Mouse (Mus musculus) embryo, embryonic 10 days (tissue): ENCODE data around the gene Pcyt1b.

Source experiments
- DNase-seq: peaks from one replicate; pipeline ENCODE4 v3.0.0-alpha.2; 2015; ENCODE audit warnings: low spot score

Gene Pcyt1b

DNA sequence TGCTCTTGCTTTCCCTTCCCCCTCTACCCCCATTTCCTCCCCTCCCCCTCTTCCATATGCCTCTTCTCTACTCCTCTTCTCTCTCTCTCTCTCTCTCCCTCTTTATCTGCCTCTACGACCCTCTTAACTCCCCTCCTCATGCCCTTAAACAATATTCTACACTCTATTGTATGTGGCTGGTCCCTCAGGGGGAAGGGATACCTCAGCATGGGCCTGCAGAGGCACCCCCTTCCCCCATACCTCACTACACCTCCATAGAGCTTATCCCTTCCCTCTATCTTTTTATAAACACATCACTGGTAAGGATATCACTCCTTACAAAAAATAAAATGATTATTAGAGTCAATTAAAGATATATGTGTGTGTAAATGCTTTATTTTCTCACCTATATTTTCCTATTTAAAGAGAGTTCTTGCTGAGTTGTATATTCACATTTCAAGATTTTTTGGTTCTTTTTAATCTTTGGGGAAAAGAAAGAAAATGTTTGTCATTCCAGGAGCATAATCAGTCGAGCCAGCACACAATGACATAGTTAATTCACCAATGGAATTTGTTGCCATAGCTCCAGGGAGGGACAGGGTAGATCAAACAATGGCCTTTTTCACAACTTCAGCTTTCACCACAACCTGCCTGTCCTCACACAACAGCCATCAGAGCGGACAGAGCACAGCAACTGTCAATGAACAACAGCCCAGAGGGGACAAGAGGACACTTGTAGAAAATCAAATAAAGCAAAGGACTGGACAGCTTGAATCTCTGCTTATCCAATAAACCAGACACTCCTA is at the start of gene Pcyt1b:
Pcyt1b (plus strand) TSS at position 646 of the 785 bp plus-strand sequence.
- peak; percentile 31 for DNase-seq

DNA sequence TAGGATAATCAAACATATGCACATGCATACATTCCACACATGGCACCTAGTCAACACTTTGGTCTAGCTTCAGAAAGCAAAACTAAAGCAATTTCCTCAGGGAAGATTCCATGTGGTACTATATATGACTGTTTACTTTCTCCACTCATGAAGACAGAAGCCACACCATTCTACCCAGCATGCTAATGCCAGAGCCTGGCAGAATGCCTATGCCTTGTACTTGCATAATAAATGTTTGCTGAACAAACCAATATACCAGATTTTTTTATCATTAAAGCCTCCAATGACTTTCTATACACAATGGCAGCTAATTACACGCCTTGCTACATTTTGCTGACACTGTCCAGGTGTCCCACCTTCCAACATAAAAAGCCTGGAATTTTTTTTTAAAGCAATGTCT is 24.4 kb upstream of the Pcyt1b start:
- DNase-seq, result no peak

DNA sequence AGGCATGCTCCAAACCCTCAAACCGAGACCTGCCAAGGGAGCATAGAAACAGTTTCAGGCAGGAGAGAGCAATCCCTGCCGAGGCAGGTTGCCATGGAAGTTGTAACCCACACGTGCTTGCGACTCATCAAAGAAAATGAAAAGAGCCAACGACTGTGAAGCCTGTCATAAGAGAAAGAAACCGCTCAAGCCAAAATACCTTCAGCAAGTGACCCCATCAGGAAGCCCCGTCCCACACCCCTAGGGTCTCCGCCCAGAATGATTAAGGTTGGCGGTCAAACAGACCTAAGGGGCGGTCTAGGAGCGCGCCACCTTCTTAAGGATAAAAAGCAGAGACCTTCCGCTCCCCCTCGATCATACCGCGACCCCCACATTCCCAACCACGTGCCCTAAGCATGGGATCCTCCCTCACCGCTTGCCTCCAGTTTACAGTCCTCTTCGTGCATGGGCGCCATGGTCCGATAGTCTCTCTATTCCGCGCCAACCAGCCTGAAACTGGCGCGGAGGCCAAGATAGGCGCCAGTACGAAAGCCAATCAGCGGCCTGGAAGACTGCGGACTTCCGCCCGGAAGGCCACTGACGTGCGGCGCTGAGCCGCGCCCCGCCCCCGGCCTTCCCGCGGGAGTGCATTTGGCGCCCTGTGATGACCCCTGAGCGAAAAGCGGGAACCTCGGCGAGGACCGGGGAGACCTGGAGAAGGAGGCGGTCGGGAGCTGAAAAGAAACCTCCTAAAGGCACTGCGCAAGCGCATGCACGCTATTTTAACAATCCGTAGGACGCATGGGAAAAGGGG is 22.8 kb upstream of the Pcyt1b start, which contains the start of gene Pola1:
Pola1 (minus strand) TSS at position 499 of the 793 bp plus-strand sequence.
- DNase-seq, result peak; percentile 81

DNA sequence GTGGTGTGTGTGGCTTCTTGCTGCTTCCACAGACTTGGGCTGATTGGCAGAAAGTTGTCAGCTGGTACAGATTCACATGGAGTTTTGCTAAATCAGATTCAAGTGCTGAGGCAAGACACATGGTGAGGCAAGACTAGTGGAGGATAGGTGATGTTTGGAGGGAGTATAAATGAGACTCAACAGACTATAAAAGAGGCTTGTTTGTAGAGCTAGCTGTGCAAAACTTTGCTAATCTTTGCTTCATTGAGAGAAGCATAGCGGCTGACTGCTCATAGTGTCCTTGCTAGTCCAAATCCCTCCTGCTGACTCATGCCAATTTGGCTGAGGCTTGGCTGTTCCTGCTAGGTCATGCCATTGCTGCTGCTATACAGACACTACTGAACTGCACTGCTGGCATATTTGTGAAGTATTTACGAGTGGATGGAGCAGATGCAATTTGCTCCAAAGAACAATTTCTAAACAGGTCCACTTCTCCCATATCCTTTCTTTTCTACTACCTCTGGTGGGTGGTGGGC is 19.7 kb upstream of the Pcyt1b start:
- no peak for DNase-seq

DNA sequence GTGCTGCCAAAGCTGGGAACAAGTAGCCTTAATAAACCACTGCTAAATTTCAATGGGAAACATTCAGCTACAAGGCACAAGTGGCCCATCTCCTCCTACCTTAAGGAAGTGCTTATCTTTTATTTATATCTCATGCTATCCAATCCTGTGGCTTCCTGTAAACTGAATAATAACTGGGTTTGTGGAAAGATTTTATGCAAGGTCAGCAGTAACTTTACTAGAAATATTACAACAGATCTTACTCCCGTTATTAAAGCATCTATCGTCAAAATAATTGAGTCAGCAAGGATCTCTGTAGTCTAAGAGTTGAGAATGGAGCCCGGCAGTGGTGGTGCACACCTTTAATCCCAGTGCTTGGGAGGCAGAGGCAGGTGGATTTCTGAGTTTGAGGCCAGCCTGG is 11.1 kb upstream of the Pcyt1b start:
- no peak for DNase-seq

DNA sequence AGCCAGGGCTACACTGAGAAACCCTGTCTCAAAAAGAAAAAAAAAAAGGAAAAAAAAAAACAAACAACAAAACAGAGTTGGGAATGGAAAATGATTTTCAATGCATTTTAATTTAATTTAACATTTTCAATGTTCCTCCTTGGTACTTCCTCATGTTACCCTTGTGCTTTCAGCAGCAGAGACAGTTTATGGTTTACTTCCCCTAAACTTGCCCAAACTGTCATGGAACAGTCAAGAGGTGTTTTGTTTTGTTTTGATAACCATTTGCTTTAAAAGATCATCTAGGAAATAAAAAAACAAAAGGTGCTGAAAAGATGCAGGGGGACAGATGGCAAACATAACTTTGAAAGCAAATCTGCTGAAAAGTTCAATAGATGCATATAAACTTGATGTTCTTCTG is 10.6 kb upstream of the Pcyt1b start:
- DNase-seq, result no peak

DNA sequence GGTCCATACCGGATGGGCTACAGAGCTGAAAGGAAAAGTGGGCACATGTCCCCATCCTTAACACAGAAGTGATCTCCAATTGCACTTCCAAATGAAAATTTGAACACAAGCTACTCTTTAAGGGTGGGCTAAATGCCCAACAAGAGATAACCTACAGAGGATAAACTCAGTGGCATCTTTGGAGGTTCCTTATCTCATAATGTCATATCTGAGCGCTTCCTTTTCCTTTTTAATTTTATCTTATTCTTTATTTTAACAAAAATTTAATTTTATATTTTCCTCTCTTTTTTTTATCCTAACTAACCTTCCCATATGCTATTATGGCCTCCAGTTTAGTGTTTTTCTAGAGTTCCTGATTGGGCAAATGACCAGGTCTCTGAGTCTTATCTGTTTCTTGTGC is 3.9 kb upstream of the Pcyt1b start:
- DNase-seq, result no peak

DNA sequence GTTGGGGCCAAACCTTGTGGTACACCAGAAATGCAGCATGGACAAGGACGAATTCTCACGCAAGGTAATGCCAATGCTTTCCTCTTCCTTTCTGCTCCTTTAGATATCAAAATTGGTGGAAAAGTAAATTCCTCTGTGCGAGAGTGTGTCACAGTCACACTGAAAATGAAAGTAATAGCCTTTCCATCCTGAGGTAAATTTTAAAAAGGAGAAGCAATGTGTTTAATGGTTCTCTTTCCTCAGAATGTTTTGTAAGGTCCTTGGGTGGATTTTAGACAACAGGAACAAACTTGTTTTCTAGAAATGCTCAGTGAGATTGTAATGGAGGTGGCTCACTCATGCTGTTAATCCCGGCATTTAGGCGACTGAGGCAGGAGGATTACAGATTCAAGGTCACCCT is 490 bp downstream of the Pcyt1b start:
- DNase-seq, result no peak

DNA sequence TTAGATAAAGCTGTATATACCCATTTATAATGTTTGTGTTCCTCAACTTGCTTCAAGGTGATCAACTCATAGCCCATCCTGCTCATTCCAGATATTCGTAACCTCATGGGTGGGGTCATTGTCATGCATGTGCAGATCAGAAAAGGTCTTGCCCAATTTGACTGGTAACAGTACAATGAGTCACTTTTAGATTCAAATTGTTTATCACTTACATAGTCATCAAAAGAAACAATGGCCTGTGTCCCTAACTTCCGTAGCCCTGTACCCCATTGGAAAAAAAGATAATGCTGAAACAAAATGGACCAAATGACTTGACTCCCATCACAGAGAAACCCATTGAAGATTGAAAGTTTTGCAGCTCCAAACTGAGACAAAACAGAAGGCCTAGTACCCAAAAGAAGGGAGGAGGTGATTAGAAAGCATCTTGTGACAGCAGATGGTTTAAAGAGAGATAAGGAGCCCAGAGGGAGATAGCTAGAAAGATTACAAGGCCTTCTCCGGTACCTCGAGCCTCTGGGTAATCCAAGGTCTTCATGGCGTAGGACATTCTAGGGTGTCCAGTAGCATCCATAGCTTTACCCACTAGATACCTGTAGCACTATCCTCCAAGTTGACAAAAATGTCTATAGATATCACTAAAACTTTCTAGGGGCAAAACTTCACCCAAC is 9.4 kb downstream of the Pcyt1b start:
- no peak for DNase-seq

DNA sequence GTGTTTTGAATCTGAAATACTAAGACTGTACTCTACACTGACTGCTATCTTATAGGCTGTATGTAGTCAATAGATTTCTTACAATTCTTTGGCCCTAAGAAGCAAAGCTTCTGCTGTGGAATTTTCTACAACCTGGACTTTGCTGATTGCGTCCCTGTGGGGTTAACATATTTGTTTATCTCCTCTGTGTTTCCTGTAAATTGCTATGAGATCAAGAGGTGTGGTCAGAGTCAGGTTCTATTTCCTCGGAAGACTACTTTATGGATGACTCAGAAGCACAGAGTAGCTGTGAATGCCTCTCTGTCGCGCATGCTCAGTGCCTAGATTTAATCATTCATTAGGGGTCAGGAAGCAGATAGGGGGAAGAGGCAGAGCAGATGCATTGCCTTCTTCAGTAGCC is 10.1 kb downstream of the Pcyt1b start:
- DNase-seq, result no peak

DNA sequence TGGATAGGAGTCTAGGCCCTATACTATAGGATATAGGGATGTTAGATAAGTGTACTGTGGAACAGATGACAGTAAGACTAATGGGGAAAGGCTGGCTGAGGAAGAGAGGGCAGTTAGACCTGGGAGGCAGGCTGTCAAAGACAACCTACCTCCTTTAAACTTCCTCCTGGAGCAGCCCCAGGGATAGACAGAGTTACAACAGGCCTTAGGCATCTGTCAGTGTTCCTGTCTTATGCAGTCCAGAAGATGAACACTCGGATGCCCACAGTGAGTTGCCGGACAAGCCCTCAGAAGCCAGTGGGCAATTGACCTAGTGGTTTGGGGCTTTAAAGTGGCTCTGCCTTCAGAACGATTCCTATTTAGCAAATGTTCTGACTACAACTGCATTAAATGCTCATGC is 19.8 kb downstream of the Pcyt1b start:
- no peak for DNase-seq

DNA sequence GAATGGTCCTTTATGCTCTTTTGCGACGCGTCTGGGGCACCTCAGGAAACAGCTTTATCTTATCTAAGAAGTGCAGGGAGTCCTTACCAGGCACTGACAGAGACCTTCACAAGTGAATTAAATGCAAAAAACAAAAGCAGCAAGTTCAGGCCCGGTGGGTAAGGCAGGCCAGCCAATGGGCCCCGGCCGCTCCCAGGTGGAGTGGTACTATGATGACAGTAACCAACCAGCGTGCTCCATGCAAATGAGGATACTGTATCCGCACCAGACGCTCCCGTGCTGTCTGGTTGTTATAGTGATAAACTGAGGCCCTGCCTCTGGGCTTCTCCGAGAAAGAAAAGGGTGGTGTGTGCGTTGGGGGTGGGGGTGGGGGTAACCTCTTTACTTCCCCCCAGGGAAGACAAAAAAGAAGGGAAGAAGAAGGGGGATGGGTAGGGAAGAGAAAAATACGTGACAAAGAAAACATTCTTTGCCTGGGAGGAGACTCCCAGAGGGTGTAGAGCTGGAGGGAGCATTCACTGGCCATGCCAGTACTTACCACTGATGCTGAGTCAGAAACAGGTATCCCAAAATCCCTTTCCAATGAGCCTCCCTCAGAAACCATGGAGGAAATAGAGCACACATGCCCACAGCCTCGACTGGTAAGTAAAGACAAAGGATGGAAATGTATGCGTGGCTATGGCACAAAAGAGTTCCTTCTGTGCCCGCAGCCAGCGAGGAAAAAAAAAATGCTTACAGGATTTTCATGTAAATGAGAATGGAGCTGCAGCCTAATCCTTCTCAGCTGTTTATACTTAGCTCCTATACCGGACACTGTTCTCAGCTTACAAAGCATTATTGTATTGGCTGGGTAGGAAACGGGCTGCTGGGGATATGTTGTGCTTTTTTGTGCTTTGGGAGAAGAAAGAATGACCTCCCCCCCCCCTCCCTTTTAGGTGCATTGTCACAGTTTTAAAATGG is 20.5 kb downstream of the Pcyt1b start:
- DNase-seq, result peak; percentile 65

DNA sequence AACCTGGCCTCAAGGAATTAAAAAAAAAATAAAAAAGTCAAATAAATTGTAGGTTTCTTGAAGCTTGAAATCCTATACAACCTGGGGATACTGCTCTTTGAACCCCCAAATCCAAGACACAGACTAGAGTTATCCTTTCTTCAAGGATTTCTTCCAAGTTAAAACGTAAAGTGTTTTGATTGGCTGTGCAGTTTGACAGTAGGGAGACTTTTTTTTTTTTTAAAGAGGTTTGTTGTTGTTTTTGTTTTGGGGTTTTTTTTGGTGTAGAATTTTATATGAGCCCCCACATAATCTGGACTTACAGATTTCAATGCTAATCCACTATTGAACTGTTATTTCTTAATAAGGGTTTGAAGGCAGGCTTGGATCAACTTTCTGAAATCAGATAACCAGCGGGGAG is 21.6 kb downstream of the Pcyt1b start:
- DNase-seq, result no peak

DNA sequence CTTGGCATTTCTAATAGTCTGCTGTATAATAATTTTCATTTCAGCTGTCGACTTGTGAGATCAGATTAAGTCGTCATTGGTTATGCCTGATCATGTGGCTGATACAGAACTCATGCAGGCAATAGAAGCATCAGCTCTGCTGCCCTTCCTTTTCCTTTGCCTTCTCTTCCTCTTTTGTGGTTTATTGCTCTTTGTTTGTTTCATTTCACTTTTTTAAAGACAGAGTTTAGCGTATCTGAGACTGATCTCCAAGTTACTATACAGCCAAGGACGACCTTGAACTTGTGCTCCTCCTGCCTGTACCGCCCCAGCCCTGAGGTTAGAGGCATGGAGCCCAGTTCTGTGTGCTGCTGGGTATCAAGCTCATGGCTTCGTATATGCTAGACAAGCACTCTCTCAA is 34.6 kb downstream of the Pcyt1b start:
- no peak for DNase-seq

DNA sequence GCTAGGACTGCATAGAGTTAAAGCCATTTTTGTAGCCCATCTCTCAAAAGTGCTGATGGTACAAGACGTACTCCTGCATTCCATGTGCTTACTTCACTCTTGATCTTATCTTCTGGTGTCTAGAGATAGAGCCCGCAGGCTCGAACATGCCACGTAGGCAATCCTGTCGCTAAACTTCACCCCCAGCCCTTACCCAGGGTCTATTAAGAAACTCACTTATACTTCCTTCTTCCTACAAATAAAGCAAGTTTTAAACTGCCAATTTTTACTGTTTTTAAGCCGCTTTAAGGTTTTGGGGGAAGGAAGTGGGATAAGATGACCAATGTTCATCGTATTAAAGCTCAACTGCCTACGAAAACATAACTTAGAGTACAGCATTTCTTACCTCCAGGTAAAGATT is 36.0 kb downstream of the Pcyt1b start:
- no peak for DNase-seq

DNA sequence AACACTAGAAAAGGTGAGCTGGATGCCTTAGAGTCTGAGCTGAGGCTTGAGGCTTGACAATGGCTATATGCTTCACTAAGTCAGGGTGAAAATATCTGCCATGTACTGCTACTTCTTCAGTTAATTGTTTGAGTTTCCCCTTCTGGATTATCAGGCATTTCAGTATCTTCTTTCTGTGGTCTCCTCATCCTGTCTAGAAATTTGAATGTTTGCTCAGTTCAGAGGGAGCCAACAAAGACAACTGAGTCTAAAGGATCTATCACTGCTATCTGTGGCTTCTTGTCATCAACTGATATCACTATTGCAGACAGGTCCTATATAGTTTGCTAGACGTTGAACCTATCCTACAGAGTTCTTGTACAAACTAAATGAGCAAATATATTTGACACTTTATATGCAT is 42.9 kb downstream of the Pcyt1b start:
- no peak for DNase-seq

DNA sequence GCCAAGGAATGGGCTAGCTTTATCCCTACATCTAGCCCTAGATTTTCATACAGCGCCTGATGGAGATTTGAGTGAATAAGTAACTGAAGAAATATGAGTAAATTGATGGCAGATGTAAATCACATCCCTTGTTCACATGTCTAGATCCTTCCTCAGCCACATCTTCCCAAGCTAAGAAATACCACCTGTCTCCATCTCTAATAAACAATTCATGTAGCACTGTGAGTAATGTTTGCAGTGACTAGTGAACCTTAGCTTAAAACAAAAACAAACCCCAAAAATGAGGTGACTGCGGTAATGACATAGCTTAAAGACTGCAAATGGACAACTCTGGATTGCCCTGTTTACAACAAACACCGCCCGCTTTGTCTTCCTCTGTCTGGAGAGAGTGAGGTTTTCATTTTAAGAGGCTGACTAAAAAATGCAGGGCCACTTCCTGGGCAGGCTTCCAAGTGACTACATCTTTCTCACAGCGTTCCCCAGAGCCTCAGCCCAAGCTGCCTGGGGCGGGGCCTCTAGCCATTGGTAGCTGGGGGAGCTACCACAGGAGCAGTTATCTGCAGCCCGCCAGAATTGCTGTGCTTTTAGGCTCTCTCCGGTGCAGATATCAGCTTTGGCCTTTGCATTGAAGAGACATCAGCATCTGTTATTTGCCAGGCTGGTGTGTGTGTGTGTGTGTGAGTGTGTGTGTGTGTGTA is 46.0 kb downstream of the Pcyt1b start:
- peak; percentile 25 for DNase-seq

DNA sequence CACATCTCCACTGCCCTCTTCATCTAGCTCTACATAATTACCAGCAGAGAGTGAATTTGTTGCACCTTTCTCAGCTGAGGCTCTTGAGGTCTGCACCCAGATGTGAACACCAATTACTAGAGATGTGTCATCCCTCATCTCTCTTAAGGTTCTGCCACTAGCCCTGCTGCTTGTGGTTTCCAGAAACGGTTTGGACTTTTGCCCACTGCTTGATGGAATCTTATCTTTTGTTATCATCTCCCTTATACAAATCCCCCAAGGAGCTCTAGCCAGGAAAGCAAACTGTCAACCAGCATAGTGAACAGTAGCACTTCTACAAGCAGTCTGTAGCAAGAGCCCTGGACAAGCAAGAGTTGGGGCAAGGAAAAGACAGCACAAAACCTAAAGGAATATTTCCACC is 57.9 kb downstream of the Pcyt1b start:
- no peak for DNase-seq

DNA sequence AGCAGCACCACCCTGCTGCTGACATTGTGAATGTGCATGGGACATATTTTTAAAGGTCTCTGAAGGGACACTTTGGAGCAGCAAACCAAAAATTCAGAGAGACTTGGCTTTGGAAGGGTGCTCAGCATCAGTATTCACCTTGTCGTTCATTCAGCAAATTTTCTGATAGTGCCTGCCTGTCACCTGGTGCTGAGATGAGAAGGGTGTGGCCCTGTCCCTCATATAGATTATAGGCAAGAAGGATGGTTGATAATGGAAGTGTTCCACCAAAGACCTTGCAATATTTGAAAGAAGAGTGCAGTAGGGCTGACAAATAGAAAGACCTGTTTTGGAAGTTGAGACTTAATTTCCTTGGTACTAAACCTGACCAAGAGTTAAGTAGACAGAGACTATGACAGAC is 74.9 kb downstream of the Pcyt1b start:
- no peak for DNase-seq

DNA sequence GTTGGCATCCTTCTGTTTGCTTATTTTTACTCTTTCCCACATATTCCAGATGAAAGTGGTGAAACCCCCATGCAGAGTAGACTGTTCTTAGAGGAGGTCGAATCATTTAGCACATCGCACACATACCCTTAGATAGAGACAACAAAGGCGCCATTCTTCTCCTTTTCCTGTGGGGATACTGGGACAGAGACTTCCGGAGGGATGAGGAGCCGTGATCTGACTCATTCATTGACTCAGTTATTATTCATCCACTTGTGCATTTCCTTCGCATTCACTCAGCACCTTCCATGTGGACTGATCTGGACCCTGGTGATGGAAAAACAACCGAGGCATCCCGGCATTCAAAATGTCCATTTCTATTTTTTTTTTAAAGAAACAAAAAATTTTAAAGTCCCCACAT is 76.2 kb downstream of the Pcyt1b start:
- DNase-seq, result no peak

DNA sequence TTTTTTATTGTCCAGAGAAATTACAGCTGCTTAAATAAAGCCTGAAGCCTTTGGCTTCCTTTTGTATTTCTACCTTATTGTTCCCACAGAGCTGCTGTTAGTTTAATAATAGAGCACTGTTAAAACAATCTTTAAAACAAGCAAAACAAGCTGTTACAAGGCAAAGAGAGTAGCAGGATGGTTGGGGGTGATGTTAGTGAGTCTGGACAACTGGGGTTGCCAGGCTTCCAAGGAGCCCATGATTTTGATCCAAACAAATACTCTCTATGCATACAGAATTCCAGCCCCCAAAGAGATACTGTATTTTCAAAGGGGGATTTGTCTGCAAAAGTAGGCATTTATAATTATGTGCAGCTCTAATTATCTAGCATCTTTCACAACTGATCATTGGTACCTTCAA is 77.7 kb downstream of the Pcyt1b start:
- DNase-seq, result no peak
